Mouse (Mus musculus): ENCODE results near the gene Gm28845. TPM values are rescaled to one million over a fixed set of nuclear protein-coding genes. Genes with fewer than 3 reads are reported as not detected.

Gene Gm28845
- polyA plus RNA-seq (2012; fragmentation: generic; extraction: Trizol), result not detected

GRCm38 (mm10) chr1:65119438-65119837 is at the start of gene Gm28845:
Gene Gm28845 (minus strand): TSS chr1:65119558.

GRCm38 (mm10) chr1:65122574-65123372 is 3.4 kb upstream of the Gm28845 start, which contains the start of gene D630023F18Rik:
Gene D630023F18Rik (minus strand): TSS chr1:65123214.

GRCm38 (mm10) chr1:65103273-65103672 is 16.1 kb downstream of the Gm28845 start, which contains the start of gene Cryga:
Gene Cryga (minus strand): TSS chr1:65103373.

GRCm38 (mm10) chr1:65082188-65082587 is 37.2 kb downstream of the Gm28845 start, which contains the start of gene Crygb:
Gene Crygb (minus strand): TSS chr1:65082288.

GRCm38 (mm10) chr1:65073589-65073988 is 45.8 kb downstream of the Gm28845 start, which contains the start of gene Crygc:
Gene Crygc (minus strand): TSS chr1:65073689.

GRCm38 (mm10) chr1:65063352-65063751 is 56.0 kb downstream of the Gm28845 start, which contains the start of gene Crygd:
Gene Crygd (minus strand): TSS chr1:65063452.

GRCm38 (mm10) chr1:65050952-65051351 is 68.4 kb downstream of the Gm28845 start, which contains the start of gene Cryge:
Gene Cryge (minus strand): TSS chr1:65051149.

Other genes with a start within 250 kb of the Gm28845 start
- gene Plekhm3, start 162.7 kb downstream of the Gm28845 start, polyA plus RNA-seq (2012; fragmentation: generic; extraction: Trizol), result 1 to 10 TPM in 1 of 2 experiments, under 1 TPM in 1; 0.29 to 1.4 TPM
- under 1 TPM in 1 of 2 experiments, not detected in 1; 0.24 TPM for gene Akr1cl, start 86.8 kb downstream of the Gm28845 start, polyA plus RNA-seq (2012; fragmentation: generic; extraction: Trizol)
- not detected for gene Cryge, start 68.4 kb downstream of the Gm28845 start, polyA plus RNA-seq (2012; fragmentation: generic; extraction: Trizol)
- not detected for gene Crygd, start 56.1 kb downstream of the Gm28845 start, polyA plus RNA-seq (2012; fragmentation: generic; extraction: Trizol)
- gene Crygc, start 45.9 kb downstream of the Gm28845 start, polyA plus RNA-seq (2012; fragmentation: generic; extraction: Trizol), result not detected
- gene Crygb, start 37.3 kb downstream of the Gm28845 start, polyA plus RNA-seq (2012; fragmentation: generic; extraction: Trizol), result not detected
- under 1 TPM in 1 of 2 experiments, not detected in 1; 0.08 TPM for gene Cryga, start 16.2 kb downstream of the Gm28845 start, polyA plus RNA-seq (2012; fragmentation: generic; extraction: Trizol)
- under 1 TPM in 1 of 2 experiments, not detected in 1; 0.47 TPM for gene D630023F18Rik, start 3.7 kb upstream of the Gm28845 start, polyA plus RNA-seq (2012; fragmentation: generic; extraction: Trizol)
- 10 to 100 TPM in 1 of 2 experiments, 1 to 10 TPM in 1; 2.8 to 66.9 TPM for gene Idh1, start 66.9 kb upstream of the Gm28845 start, polyA plus RNA-seq (2012; fragmentation: generic; extraction: Trizol)
- gene Pikfyve, start 67.1 kb upstream of the Gm28845 start, polyA plus RNA-seq (2012; fragmentation: generic; extraction: Trizol), result 1 to 10 TPM in 1 of 2 experiments, under 1 TPM in 1; 0.34 to 1.7 TPM
- not detected for gene Pth2r, start 162.5 kb upstream of the Gm28845 start, polyA plus RNA-seq (2012; fragmentation: generic; extraction: Trizol)

Measured in C3H10T1/2 (cell line).